Mouse (Mus musculus) small intestine, adult 2 months (tissue): ENCODE data around the gene Tnnt1.

Experiments
- CTCF ChIP-seq: fragments of 200-500 bp; IDR thresholded peaks from 2 replicates; pipeline ENCODE4 v1.5.1; 2012; ENCODE audit warnings: low read depth, mild to moderate bottlenecking, control low read depth, inconsistent platforms, low read length, moderate library complexity, mixed read lengths; ENCODE audit not compliant: insufficient replicate concordance, insufficient read length; ENCODE audit errors: extremely low read depth
- POLR2A ChIP-seq: fragments of 200-500 bp; IDR thresholded peaks from 2 replicates; pipeline ENCODE4 v1.6.1; 2012; ENCODE audit warnings: low read depth, mild to moderate bottlenecking, control low read depth, inconsistent platforms, low read length, moderate library complexity

GRCm38 (mm10) chr7:4527302-4527689 is 11.1 kb upstream of the Tnnt1 start:
- no peak for TF ChIP-seq CTCF
- TF ChIP-seq POLR2A = no peak
